Mouse (Mus musculus) olfactory bulb, adult 2 months (tissue): ENCODE measurements around the gene Zfp646. TPM values are rescaled to one million over a fixed set of nuclear protein-coding genes. Genes with fewer than 3 reads are reported as not detected.
A peak's percentile ranks its signal among the peaks of the same experiment; 100 is the strongest.

Experiments
- H3K27ac ChIP-seq: fragments of 200-500 bp; 2 replicates; pipeline ENCODE4 v1.5.1; 2012; ENCODE audit warnings: low read depth, low read length; ENCODE audit not compliant: insufficient read depth
- H3K4me1 ChIP-seq: fragments of 200-500 bp; 2 replicates; pipeline ENCODE4 v1.6.1; 2012; ENCODE audit warnings: low read length; ENCODE audit not compliant: control insufficient read depth, insufficient read depth
- H3K4me3 ChIP-seq: fragments of 200-500 bp; 2 replicates; pipeline ENCODE4 v1.5.1; 2012; ENCODE audit warnings: mild to moderate bottlenecking, low read depth, low read length, moderate library complexity; ENCODE audit not compliant: insufficient read depth
- CTCF ChIP-seq: fragments of 200-500 bp; IDR thresholded peaks from 2 replicates; pipeline ENCODE4 v1.5.1; 2012; ENCODE audit warnings: low read depth, mild to moderate bottlenecking, low read length, moderate library complexity; ENCODE audit not compliant: insufficient read depth
- POLR2A ChIP-seq: fragments of 200-500 bp; IDR thresholded peaks from 2 replicates; pipeline ENCODE4 v1.6.1; 2012; ENCODE audit warnings: mild to moderate bottlenecking, low read depth, low read length, moderate library complexity; ENCODE audit not compliant: insufficient read depth
- WGBS: fragments of 180-500 bp; shearing (Covaris S2); methylation state at CpG from one replicate; pipeline ENCODE4 v1.1.7; 2018; 5-methylcytosine and 5-hydroxymethylcytosine counted together
- polyA plus RNA-seq: library from polyadenylated mRNA; stranded (reverse); fragments of >200 nt; gene quantifications from 2 replicates; pipeline ENCODE4 v1.2.4, GENCODE M21; 2012; ENCODE audit warnings: low replicate concordance; ENCODE audit not compliant: missing spikeins, insufficient read depth, insufficient read length

Gene Zfp646
- polyA plus RNA-seq, 1 experiment = not detected

- H3K4me3 ChIP-seq = no peak overlapping the region
- WGBS = 63% methylated on average over 5 of the region's 5 CpGs
- TF ChIP-seq POLR2A (no peak), CTCF (no peak)
- no peak overlapping the region for H3K27ac ChIP-seq
- H3K4me1 ChIP-seq = no peaks in the 10 kb centered on the region
Measured at GRCm38 (mm10) chr7:127850906-127851305, 25.1 kb upstream of the Zfp646 start.

- TF ChIP-seq POLR2A = no peak
- no peak for TF ChIP-seq CTCF
- Histone ChIP-seq H3K27ac (no peak overlapping the region), H3K4me1 (no peaks in the 10 kb centered on the region), H3K4me3 (no peak overlapping the region)
- 98% methylated on average over 6 of the region's 6 CpGs for WGBS
Measured at GRCm38 (mm10) chr7:127858258-127858657, 17.8 kb upstream of the Zfp646 start.

GRCm38 (mm10) chr7:127866434-127866833 is 9.6 kb upstream of the Zfp646 start:
- TF ChIP-seq CTCF (no peak), POLR2A (no peak)
- H3K27ac ChIP-seq = no peak overlapping the region

GRCm38 (mm10) chr7:127867641-127868040 is 8.4 kb upstream of the Zfp646 start:
- Histone ChIP-seq H3K4me1 (peaks cover 9% of the 10 kb centered on the region; the same call in 1 of the 2 replicates), H3K27ac (no peak overlapping the region), H3K4me3 (no peak overlapping the region)
- WGBS = 96% methylated on average over 18 of the region's 18 CpGs
- TF ChIP-seq POLR2A = no peak
- no peak for TF ChIP-seq CTCF

More at GRCm38 (mm10) chr7:127866434-127866833, 9.6 kb upstream of the Zfp646 start:
- H3K4me3 ChIP-seq = no peak overlapping the region
- peaks cover 9% of the 10 kb centered on the region; the same call in 1 of the 2 replicates for H3K4me1 ChIP-seq
- 91% methylated on average over 12 of the region's 12 CpGs for WGBS

- WGBS = 28% methylated on average over 3 of the region's 3 CpGs
- Histone ChIP-seq H3K4me3 (no peak overlapping the region), H3K27ac (no peak overlapping the region), H3K4me1 (peaks cover 9% of the 10 kb centered on the region; the same call in 1 of the 2 replicates)
- TF ChIP-seq POLR2A = no peak
Measured at GRCm38 (mm10) chr7:127869149-127869810, 6.7 kb upstream of the Zfp646 start.

GRCm38 (mm10) chr7:127870136-127870821 is 5.7 kb upstream of the Zfp646 start:
- TF ChIP-seq CTCF = no peak
- no peak for TF ChIP-seq POLR2A
- WGBS = 81% methylated on average over 5 of the region's 5 CpGs
- no peak overlapping the region for H3K4me3 ChIP-seq
- H3K4me1 ChIP-seq = peaks cover 9% of the 10 kb centered on the region; the same call in 1 of the 2 replicates
- no peak overlapping the region for H3K27ac ChIP-seq

GRCm38 (mm10) chr7:127874812-127875626 is 1.0 kb upstream of the Zfp646 start:
- peaks cover 3% of the 10 kb centered on the region; the same call in 1 of the 2 replicates for H3K4me1 ChIP-seq
- peak overlapping the region; percentile 82 for H3K27ac ChIP-seq
- TF ChIP-seq CTCF = no peak
- TF ChIP-seq POLR2A = no peak
- peak overlapping the region; percentile 90 for H3K4me3 ChIP-seq
- 4% methylated on average over 20 of the region's 20 CpGs for WGBS

GRCm38 (mm10) chr7:127875627-127876001 is 407 bp upstream of the Zfp646 start:
- H3K27ac ChIP-seq = peak overlapping the region; percentile 82
- under 1% methylated on average over 40 of the region's 43 CpGs for WGBS
- TF ChIP-seq POLR2A (no peak), CTCF (no peak)
- H3K4me3 ChIP-seq = peak overlapping the region; percentile 90
- peaks cover 3% of the 10 kb centered on the region; the same call in 1 of the 2 replicates for H3K4me1 ChIP-seq
